Mouse (Mus musculus) stomach, postnatal 0 days (tissue): ENCODE measurements around the gene Mafg.

Source experiments
- CTCF ChIP-seq: IDR thresholded peaks from 2 replicates; pipeline ENCODE4 v1.5.1; 2016; ENCODE audit warnings: antibody characterized with exemption, low read depth, mild to moderate bottlenecking, moderate library complexity
- EP300 ChIP-seq: optimal IDR thresholded peaks from 2 replicates; pipeline ENCODE3; 2016; ENCODE audit warnings: antibody characterized with exemption

DNA sequence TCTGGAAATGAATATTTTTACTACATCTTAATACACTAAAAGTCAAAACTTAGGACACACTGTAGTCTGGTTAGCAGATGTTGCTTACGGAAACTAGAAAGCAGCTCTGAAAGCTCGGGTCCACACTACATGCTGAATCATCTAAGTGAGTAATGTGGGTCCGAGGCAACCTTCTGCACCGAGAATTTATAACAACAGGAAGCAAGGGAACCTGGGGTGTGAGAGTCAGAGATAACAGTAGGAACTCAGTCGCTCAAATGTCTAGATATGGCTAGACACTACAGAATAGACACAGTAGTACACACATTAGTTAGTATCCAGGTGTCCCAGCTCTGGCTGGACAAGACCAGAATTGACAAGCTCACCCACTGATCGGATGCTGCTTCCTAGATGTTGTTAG, 44.9 kb downstream of the Mafg start:
- TF ChIP-seq CTCF (no peak), EP300 (no peak)
